Mouse (Mus musculus) heart, embryonic 16.5 days (tissue): ENCODE measurements around the gene Dkk3. TPM values are rescaled to one million over a fixed set of nuclear protein-coding genes. Genes with fewer than 3 reads are reported as not detected.
"Not testable (repeated sequence)": the region's sequence is repeated elsewhere in the genome, so short reads cannot be mapped to it uniquely, and the experiment has no call there.

Source experiments
- ATAC-seq: fragments of 200-750 bp; cut with Nextera tagmentation; replicated peaks from 2 replicates; pipeline ENCODE4 v1.8.0; 2017; ENCODE audit warnings: moderate number of reproducible peaks; ENCODE audit not compliant: insufficient read depth, low FRiP score; ENCODE audit errors: extremely low read depth
- H3K27ac ChIP-seq: fragments of 300-500 bp; sonication (generic); 2 replicates; pipeline ENCODE4 v1.5.1; 2014; ENCODE audit warnings: mild to moderate bottlenecking, low read length, control low read depth, moderate library complexity
- H3K27me3 ChIP-seq: fragments of 300-500 bp; sonication (generic); 2 replicates; pipeline ENCODE4 v1.6.1; 2014; ENCODE audit warnings: low read length, mixed read lengths; ENCODE audit not compliant: control insufficient read depth, insufficient read depth
- H3K36me3 ChIP-seq: fragments of 300-500 bp; sonication (generic); 2 replicates; pipeline ENCODE4 v1.6.1; 2014; ENCODE audit not compliant: control insufficient read depth, insufficient read depth
- H3K4me1 ChIP-seq: fragments of 300-500 bp; sonication (generic); 2 replicates; pipeline ENCODE4 v1.6.1; 2014; ENCODE audit warnings: low read length, mixed read lengths; ENCODE audit not compliant: control insufficient read depth, insufficient read depth
- H3K4me2 ChIP-seq: fragments of 300-500 bp; sonication (generic); 2 replicates; pipeline ENCODE4 v1.6.1; 2014; ENCODE audit warnings: low read depth, mild to moderate bottlenecking, control low read depth, low read length
- H3K4me3 ChIP-seq: fragments of 300-500 bp; sonication (generic); 2 replicates; pipeline ENCODE4 v1.5.1; 2014; ENCODE audit warnings: mild to moderate bottlenecking, control low read depth, low read length
- H3K9ac ChIP-seq: fragments of 300-500 bp; sonication (generic); 2 replicates; pipeline ENCODE4 v1.6.1; 2014; ENCODE audit warnings: low read length, control low read depth
- H3K9me3 ChIP-seq: fragments of 300-500 bp; sonication (generic); replicated peaks from 2 replicates; pipeline ENCODE4 v1.6.1; 2016; ENCODE audit warnings: low read length; ENCODE audit not compliant: control insufficient read depth
- WGBS: fragments of 180-500 bp; shearing (Covaris S2); extraction: QIAGEN DNeasy Blood & Tissue Kit; methylation state at CpG from one replicate; pipeline ENCODE4 v1.1.7; 2014; 5-methylcytosine and 5-hydroxymethylcytosine counted together
- polyA plus RNA-seq: library from polyadenylated mRNA; unstranded; fragments of >200 nt; fragmentation: Nextera tagmentation; extraction: Ambion mirVana; gene quantifications from 2 replicates; pipeline ENCODE4 v1.2.1, GENCODE M21; 2015

Gene Dkk3
- polyA plus RNA-seq, 1 experiment from 2014 or later: 91.0 TPM

- 80% methylated on average over 7 of the region's 7 CpGs for WGBS
- Histone ChIP-seq H3K9me3 (no peaks in the 10 kb centered on the region), H3K36me3 (no peaks in the 10 kb centered on the region), H3K4me2 (no peak overlapping the region), H3K4me3 (no peak overlapping the region), H3K27ac (no peak overlapping the region), H3K9ac (no peak overlapping the region), H3K27me3 (no peaks in the 10 kb centered on the region), H3K4me1 (peaks cover 3% of the 10 kb centered on the region)
- ATAC-seq: no peak
Measured at GRCm38 (mm10) chr7:112119248-112119647, 39.6 kb downstream of the Dkk3 start.

GRCm38 (mm10) chr7:112118086-112118485 is 40.8 kb downstream of the Dkk3 start:
- Histone ChIP-seq H3K27me3 (no peaks in the 10 kb centered on the region), H3K9me3 (no peaks in the 10 kb centered on the region), H3K36me3 (no peaks in the 10 kb centered on the region), H3K4me1 (peaks cover 3% of the 10 kb centered on the region), H3K27ac (no peak overlapping the region), H3K4me2 (no peak overlapping the region), H3K4me3 (no peak overlapping the region), H3K9ac (no peak overlapping the region)
- ATAC-seq: no peak
- WGBS: 81% methylated on average over 7 of the region's 7 CpGs

GRCm38 (mm10) chr7:112117501-112117900 is 41.4 kb downstream of the Dkk3 start:
- H3K4me2 ChIP-seq: no peak overlapping the region
- H3K4me3 ChIP-seq: no peak overlapping the region
- H3K27ac ChIP-seq: no peak overlapping the region
- H3K9me3 ChIP-seq: no peaks in the 10 kb centered on the region
- WGBS: 82% methylated on average over 7 of the region's 7 CpGs
- ATAC-seq: no peak
- H3K4me1 ChIP-seq: peaks cover 3% of the 10 kb centered on the region
- no peaks in the 10 kb centered on the region for H3K36me3 ChIP-seq
- no peaks in the 10 kb centered on the region for H3K27me3 ChIP-seq
- H3K9ac ChIP-seq: no peak overlapping the region

- Histone ChIP-seq H3K36me3 (peaks cover 39% of the 10 kb centered on the region), H3K27ac (no peak overlapping the region), H3K27me3 (no peaks in the 10 kb centered on the region), H3K9me3 (no peaks in the 10 kb centered on the region), H3K9ac (no peak overlapping the region), H3K4me2 (no peak overlapping the region), H3K4me3 (no peak overlapping the region), H3K4me1 (no peaks in the 10 kb centered on the region)
- WGBS: 87% methylated on average over 19 of the region's 19 CpGs
- no peak for ATAC-seq
Measured at GRCm38 (mm10) chr7:112110638-112111372, 48.1 kb downstream of the Dkk3 start.

GRCm38 (mm10) chr7:112108757-112109156 is 50.1 kb downstream of the Dkk3 start:
- Histone ChIP-seq H3K9me3 (no peaks in the 10 kb centered on the region), H3K27ac (no peak overlapping the region), H3K4me1 (no peaks in the 10 kb centered on the region), H3K4me3 (no peak overlapping the region), H3K9ac (no peak overlapping the region), H3K36me3 (peaks cover 54% of the 10 kb centered on the region), H3K27me3 (no peaks in the 10 kb centered on the region), H3K4me2 (no peak overlapping the region)
- ATAC-seq: no peak

- Histone ChIP-seq H3K36me3 (peaks cover 59% of the 10 kb centered on the region), H3K4me3 (no peak overlapping the region), H3K27ac (no peak overlapping the region), H3K4me2 (no peak overlapping the region), H3K27me3 (no peaks in the 10 kb centered on the region), H3K9me3 (no peaks in the 10 kb centered on the region), H3K4me1 (no peaks in the 10 kb centered on the region), H3K9ac (no peak overlapping the region)
- no peak for ATAC-seq
- WGBS: 82% methylated on average over 5 of the region's 5 CpGs
Measured at GRCm38 (mm10) chr7:112103816-112104215, 55.0 kb downstream of the Dkk3 start.

- H3K9ac ChIP-seq: no peak overlapping the region
- no peaks in the 10 kb centered on the region for H3K9me3 ChIP-seq
- H3K27ac ChIP-seq: no peak overlapping the region
- WGBS: 53% methylated on average over 5 of the region's 5 CpGs
- peaks cover 58% of the 10 kb centered on the region for H3K36me3 ChIP-seq
- no peak for ATAC-seq
- no peak overlapping the region for H3K4me2 ChIP-seq
- H3K4me3 ChIP-seq: no peak overlapping the region
- no peaks in the 10 kb centered on the region for H3K27me3 ChIP-seq
- H3K4me1 ChIP-seq: no peaks in the 10 kb centered on the region
Measured at GRCm38 (mm10) chr7:112102933-112103332, 55.9 kb downstream of the Dkk3 start.

- Histone ChIP-seq H3K9ac (no peak overlapping the region), H3K4me1 (no peaks in the 10 kb centered on the region), H3K9me3 (no peaks in the 10 kb centered on the region), H3K36me3 (peaks cover 51% of the 10 kb centered on the region), H3K27me3 (no peaks in the 10 kb centered on the region), H3K27ac (no peak overlapping the region), H3K4me3 (no peak overlapping the region), H3K4me2 (no peak overlapping the region)
- WGBS: 95% methylated on average over 2 of the region's 2 CpGs
- no peak for ATAC-seq
Measured at GRCm38 (mm10) chr7:112100887-112101286, 58.0 kb downstream of the Dkk3 start.

GRCm38 (mm10) chr7:112094923-112095322 is 63.9 kb downstream of the Dkk3 start:
- H3K4me2 ChIP-seq, ATAC-seq, H3K27ac ChIP-seq, H3K9ac ChIP-seq, H3K27me3 ChIP-seq, H3K4me1 ChIP-seq, H3K9me3 ChIP-seq, H3K4me3 ChIP-seq: not testable (repeated sequence)
- H3K36me3 ChIP-seq: peaks cover 52% of the 10 kb centered on the region
- 92% methylated on average over 4 of the region's 4 CpGs for WGBS
